Mouse (Mus musculus) ES-E14 (cell line): ENCODE data around the gene Rab40c.

Experiments used
- CHD2 ChIP-seq: IDR thresholded peaks from 2 replicates; pipeline ENCODE4 v1.6.1; 2014; ENCODE audit warnings: mild to moderate bottlenecking, low read depth, low read length, inconsistent platforms
- HCFC1 ChIP-seq: IDR thresholded peaks from 2 replicates; pipeline ENCODE4 v1.6.1; 2012; ENCODE audit warnings: low read length, inconsistent platforms, borderline replicate concordance; ENCODE audit not compliant: insufficient read depth
- MAFK ChIP-seq: IDR thresholded peaks from 2 replicates; pipeline ENCODE4 v1.6.1; 2014; ENCODE audit warnings: mild to moderate bottlenecking, low read depth, low read length, inconsistent platforms; ENCODE audit not compliant: insufficient read depth
- ZC3H11A ChIP-seq: IDR thresholded peaks from 2 replicates; pipeline ENCODE4 v1.6.1; 2012; ENCODE audit warnings: low read depth, mild to moderate bottlenecking, inconsistent platforms, low read length, borderline replicate concordance
- ZNF384 ChIP-seq: IDR thresholded peaks from 2 replicates; pipeline ENCODE4 v1.6.1; 2012; ENCODE audit warnings: low read depth, low read length, inconsistent platforms

DNA sequence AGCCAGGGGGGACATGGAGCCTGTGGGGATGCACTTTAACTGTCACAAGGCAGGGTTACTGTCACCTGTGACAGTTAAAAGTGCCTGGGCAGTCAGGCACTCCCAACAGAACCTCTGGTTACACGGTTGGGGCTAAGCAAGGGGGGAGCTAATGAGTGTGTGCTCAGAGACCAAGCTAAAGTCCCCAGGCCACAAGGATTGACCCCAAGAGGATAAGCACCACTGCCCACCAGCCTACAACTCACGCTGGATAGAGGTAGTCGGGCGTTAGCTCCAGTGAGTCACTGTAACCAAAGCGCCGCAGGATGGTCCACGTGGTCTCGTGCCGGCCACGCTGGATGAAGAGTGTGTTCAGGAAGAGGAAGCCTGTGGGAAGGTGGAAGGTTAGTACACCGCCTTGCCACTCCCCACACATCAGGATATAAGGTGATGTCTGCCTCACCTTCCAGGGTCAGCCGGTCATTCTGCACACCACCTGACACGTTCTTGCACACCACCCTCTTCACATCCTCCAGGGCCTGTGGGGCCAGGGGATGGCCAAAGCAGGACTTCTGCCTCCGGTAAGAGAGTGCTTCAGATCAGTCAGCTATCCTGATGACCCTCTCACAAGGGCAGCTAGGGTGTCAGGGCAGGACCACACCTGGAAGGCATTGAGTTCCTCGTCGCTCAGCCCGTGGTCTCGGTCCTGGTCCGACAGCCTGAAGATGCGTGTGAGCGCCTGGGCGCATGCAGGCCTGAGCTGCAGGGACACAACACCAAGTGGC lies 78.2 kb downstream of the Rab40c start, which contains the start of gene Gm20683:
- TF ChIP-seq CHD2: no peak
- TF ChIP-seq HCFC1: no peak
- TF ChIP-seq ZC3H11A: no peak
- no peak for TF ChIP-seq ZNF384
- no peak for TF ChIP-seq MAFK
